In the genomic region with DNA sequence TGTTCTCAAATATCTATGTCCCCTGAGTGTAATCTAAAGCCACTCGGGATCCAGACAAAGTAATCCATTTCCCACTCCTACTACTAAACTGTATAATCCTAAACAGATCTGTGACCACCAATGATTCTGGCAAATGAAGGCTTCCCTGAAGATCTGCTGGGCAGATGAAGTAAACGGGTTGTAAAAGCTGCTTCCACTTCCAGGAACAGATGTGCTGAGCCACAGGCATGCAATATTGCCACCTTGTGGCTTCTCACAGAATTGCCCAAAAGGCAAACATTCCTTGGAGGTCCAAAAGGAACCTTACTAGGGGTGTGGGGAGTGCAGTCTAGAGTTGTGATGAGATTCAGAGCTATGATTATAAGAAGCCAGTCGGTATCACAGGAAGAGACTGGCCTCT, we compare ENCODE assay signal across 1 mouse cellular context.
TF ChIP-seq lines count a peak whose summit lies in the region.

No protein-coding gene starts in this region.

TF ChIP-seq in MEL, 35 proteins besides CTCF, POLR2A, EP300 and RAD21 (continued from another document):
- TF ChIP-seq SIN3A (IDR thresholded peaks at IDR 0.05; ENCODE audit: low read length): peak; percentile 52; the same call in 1 of the 2 replicates
- TF ChIP-seq SMC3 (IDR thresholded peaks at IDR 0.05; ENCODE audit: low read depth, low read length): peak; percentile 93
- TF ChIP-seq MYC (IDR thresholded peaks at IDR 0.05; ENCODE audit: low read depth, low read length): 0 out of 2 replicates have a peak, but pooled peaks have one; percentile 25
